Mouse (Mus musculus) embryo, embryonic 9.5 days (tissue): ENCODE data around the gene Rph3al.
A peak's percentile ranks its signal among the peaks of the same experiment; 100 is the strongest.

Experiments
- DNase-seq: peaks from one replicate; pipeline ENCODE4 v3.0.0-alpha.2; 2017; ENCODE audit errors: extremely low spot score

The Rph3al gene

DNA sequence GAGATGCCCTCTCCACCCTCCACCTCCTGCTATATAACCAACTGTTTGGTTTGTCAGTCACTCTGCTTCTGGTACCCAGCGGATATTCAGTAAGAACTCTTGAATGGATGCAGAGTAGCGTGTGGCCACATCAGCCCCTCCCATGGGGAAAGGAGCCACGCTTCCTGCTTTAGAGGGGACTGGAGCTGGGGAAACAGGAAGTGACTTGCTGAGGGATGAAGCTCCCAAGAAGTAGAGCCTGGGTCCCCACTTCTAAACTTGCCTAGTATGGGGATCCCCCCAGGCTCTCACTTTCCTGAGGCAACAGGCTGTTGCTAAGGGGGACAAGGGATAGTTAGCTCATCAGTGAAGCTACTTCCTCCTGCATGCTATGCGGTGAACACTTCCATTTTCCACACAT, 30.8 kb downstream of the Rph3al start:
- no peak for DNase-seq

DNA sequence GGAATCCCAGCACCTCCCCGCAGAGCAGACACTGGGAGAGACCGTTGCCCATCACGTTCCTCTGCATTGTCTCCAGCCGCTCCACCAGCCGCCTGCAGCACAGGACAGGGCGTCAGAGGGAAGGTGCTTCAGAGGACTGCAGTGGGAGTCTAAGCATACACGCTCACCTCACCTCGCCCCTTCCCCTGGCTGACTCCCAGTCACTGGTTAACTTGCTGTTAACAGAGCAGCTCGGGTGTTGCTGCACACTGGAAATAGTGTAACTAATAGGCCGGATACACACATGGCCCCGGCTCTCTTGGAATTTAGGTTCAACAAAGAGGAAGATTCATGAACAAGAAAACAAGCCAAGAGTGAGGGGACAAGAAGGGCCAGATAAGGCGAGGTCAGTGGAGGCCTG, 31.7 kb downstream of the Rph3al start:
- no peak for DNase-seq

DNA sequence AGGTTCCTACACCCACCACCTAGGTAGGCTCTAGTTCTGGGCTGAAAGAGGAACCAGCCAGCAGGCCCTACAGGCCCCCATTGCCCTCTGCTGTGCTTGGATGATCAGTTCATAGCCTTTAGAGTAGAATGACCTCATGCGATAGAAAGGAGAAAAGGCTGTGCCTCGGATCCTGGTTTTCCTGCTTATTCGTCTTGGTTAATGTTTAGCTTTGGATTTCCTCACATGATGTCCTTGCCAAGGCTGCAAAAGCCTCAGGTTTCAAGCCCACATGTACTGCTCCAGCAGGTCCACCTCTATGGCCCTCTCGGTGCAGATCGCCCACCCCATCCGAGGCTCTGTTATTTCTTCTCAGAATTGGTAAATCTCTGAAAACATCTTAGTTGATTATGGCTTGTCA, 33.2 kb downstream of the Rph3al start:
- no peak for DNase-seq

DNA sequence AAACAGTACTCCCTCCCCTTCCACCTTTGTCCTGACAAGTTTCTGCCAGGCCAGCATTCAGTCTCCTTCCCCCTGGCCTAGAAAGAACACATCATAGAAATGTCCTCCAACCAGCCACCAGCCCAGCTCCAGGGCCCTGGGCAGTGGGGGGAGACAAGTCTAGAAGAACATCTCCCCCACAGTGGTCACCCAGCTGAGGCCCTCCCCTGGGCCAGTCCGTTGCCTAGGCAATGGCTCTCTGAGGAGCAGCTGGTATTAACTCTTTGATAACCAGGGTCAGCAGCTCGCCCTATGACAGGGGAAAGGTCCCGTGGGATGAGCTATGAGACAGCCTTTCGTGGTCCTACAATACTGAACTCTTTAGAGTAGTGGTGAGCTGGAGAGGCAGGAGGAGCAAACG, 33.7 kb downstream of the Rph3al start:
- peak; percentile 19 for DNase-seq

DNA sequence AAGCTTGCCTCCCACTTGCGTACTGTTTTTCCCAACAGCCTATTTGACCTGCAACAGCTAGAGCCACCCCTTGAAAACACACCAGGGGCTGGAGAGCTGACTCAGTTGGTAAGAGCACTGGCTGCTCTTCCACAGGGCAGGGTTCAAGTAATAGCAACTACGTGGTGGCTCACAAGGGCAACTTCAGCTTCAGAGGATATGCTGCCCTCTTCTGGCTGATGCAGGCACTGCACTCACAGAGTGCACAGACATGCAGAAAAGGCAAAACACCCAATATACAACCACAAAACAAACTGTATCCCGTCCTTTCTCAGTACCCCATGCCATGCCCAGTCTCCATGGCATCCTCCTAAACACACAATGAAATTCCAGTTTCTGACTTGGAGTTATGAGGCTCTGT, 34.7 kb downstream of the Rph3al start:
- peak; percentile 33 for DNase-seq

DNA sequence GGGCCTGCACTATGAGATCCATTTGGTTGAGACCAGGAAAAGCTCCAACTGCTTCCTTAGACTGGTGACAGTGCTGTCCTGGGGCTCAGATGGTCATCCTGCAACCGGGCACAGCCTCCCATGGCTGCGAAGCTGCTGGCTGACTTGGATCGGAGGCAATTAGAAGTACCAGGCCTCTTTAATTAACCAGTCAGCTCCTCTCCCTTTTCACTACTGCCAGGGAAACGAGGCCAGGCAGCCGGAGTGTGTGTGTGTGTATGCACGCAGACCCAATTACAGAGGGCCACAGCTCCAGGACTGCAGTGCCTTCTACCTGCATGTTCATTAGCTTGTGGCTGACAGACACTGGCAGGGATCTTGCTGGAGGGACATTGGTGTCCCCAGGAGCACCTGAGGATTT, 36.9 kb downstream of the Rph3al start:
- DNase-seq, result no peak

DNA sequence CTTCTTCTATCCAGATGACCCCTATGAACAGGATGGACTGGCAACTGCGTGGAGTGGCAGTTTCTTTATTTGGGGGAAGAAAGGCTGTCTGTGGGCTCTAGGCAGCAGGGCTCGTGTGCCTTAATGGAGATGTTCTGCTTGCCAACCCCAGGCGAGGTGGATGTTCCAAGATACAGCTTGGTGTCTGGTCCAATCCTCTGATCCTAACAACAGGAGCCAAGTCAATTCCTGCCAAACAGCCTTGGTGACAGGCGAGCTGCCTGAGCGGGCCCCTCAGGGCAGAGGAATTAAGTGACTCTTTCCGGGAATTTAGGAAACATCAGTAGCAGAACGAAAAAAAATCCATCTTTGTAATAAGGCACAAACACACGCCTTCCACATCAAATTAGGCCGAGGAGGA, 38.6 kb downstream of the Rph3al start:
- no peak for DNase-seq

DNA sequence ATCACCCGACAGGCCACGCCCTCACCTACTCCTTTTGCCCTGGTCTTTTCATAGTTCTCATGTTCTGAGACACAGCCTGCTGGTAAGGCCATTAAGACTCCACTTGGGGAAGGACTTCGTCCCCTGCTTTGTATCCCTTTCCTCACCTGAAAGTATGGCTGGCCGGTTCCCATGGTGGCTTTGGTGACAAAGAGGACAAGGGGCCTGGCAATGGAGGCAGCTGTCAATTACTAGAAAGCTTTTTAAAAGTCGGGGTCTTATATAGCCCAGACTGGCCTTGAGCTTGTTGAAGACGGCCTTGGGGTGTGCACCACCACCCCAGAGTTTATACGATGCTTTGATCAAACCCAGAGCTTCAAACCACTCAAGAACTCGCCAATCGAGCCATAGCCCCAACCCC, 39.7 kb downstream of the Rph3al start:
- DNase-seq, result no peak

DNA sequence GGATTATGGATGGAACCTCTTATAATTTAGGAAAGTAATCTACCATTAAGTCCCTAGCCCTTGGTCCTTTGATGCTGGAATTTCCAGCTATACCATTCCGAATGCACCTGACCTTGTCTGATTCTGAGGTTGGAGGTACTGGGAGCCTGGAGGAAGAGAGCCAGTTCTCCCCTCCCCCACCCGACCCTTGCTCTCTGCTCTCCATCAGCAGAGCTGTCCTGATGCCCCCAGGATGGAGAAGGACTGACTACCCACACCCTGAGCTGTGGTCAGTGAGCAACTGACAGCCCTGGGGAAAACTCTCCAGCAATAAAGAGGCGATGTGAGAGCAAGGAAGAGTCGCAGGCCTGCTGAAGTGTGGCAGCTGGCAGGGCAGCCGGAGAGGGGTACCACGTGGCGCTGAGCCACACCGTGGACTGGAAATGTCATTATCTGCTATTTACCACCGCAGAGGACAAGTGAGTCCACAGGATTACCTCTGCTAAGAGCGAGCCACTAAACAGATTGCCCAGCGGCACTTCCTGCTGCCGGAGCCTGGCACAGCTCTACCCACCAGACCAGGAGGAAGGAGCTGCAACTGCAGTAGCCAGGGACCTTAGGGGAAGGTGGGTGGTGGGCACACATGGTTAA, 43.3 kb downstream of the Rph3al start:
- DNase-seq, result no peak

DNA sequence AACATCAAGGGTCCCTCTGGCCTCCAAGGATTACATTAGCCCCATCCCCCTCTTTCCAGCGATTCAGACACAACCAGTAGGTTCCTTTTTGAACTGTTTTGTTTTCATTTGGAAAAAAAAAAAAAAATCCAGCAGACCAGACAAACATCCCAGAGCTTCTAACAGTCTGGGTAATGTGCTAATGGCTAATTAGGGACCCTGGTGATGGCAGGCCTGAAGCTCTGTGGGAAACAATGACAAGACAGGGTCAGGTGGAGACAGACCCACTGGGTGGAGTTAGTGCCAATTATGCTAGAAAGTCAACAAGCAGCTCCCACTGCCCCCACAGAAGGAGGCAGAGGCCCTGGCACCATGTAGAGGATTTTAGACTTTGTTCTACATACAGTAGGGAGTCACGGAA, 44.3 kb downstream of the Rph3al start:
- no peak for DNase-seq

DNA sequence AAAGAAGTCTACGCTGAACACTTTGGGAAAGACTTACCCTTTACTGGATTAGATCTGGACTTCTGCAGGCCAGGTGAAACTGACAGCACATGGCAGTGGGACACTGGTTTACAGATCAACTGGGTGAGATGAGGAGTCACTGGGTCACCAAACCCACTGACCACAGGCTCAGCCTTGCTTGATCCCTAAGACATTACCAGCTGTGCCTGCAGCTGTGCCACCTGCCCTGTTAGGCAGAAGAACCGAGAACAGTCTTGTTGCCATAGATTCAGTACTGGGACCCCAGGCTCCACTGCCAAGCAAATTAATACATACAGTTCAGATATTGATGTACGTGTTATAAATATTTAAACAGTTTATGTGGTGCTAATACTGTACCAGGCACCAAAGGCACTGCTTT, 50.9 kb downstream of the Rph3al start:
- no peak for DNase-seq

DNA sequence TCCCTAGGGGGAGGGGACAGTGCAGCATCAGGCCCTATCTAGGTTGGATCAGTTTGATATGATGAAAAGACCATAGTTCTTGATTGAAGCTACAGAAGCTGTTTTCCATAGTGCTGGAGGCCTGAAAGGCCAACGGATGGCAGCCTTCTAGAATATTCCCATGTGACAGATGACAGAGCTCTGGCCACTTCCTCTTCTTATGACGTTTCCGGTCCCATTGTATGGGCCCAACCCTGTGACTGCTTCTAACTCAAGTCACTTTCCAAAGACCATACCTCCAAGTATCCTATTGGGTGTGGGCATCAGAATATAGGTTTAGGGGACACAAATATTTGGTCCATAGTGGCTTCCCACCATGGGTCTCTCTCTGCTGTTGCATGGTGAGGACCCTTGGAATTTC, 57.0 kb downstream of the Rph3al start:
- DNase-seq, result no peak

DNA sequence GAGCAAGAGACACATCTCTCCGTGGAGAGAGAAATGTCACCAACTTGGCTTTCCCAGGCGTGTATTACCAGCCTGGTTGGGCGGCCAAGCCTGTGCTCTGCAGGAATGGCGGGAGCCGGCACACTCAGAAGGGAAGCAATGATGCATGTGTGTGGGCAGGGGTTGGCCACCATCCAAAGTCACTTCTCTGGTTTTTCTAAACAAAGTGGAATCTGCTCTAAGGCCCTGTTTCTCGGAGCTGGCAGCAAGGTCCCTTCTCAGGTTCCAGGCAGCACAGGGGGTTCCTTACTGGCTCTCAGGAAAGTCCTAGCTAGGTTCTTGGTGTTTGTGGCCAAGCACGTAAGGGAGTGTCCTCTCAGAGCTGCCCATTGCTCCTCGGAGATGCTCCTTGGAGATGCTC, 58.2 kb downstream of the Rph3al start:
- no peak for DNase-seq

DNA sequence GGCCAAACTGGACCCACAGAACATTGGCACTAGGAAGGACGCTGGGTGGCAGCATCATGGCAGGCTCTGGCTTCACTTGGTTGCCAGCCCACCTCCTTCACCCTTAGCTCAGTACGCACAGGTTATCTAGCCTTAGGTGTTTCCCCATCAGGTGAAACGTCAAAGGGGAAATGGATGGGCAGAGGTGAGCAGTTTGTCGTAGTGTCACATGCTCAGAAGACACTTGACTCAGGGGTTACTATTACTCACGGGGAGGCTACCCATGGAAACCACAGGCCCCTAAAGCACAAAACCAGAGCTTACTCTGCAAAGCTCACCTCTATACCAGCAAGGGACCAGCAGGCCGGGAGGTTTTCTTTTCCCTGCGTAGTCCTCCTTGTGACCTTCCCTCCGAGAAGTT, 59.8 kb downstream of the Rph3al start:
- DNase-seq, result no peak

DNA sequence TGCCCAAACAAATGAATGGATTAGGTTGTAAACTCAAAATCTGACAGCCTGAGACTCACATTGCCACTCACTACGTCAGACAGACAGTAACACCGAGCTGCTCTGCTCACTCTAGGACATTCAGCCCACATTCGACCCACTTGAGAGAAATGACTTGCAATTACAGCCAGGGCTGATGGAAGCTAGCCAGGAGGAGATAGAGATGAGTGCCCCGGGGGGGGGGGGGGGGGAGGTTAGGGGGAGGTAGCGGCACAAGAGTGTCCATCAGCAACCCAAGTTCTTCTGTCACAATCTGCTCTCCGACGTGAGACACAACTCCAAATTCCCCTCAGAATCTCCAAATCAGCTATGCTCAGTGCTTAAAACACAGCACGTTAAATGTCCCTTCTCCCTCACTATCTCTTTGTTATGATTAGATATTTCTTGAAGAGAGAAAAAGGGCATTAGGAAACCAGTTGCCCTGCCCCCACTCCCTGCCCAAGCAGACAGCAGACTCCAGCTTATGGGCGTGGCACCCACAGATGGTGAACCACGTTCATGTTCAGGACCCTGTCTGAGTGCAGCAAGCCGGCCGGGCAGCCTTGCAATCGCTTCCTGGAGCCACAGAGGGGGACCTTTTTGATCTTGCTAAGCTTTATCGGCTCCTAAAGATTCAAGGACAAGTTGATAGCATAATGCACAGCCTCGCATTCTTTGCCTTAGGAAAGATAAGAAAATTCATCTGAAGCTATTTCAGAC, 62.0 kb downstream of the Rph3al start:
- no peak for DNase-seq

DNA sequence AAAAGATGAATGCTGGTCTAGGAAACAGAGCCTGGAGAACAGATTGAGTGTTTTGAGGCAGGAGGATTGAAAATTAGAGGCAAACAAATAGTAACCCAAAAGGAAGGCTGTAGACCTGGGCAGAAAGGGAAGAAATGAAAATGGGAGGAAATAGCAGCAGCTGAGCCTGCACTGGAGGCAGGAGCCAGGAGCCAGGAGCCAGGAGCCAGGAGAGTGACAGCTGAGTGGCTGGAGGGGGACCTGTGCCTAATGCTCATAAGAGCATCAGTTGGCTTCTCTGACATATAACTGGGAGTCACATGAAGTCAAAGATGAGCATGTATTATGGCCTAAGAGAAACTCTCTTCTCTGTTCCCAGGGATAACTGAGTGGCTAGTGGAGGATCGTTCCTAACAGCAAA, 66.5 kb downstream of the Rph3al start:
- DNase-seq, result no peak

DNA sequence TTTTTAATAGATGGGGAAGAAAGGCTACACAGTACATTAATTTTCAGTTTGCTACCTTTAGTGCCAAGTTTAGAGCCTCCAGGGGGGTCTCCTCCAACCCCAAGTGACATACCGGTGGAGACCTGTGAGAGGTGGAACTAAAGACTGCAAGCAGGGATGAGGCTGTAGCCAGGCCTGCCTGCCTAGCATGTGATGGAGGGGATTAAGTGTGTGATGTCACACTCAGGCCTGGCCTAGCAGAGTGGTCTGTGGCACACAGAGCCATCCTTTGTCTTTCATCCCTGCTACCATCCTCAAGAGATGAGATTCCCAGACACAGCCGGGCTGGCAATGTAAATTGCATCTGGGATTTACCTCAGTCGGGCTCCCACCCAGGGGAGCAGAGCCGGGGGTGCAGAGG, 67.3 kb downstream of the Rph3al start:
- no peak for DNase-seq

DNA sequence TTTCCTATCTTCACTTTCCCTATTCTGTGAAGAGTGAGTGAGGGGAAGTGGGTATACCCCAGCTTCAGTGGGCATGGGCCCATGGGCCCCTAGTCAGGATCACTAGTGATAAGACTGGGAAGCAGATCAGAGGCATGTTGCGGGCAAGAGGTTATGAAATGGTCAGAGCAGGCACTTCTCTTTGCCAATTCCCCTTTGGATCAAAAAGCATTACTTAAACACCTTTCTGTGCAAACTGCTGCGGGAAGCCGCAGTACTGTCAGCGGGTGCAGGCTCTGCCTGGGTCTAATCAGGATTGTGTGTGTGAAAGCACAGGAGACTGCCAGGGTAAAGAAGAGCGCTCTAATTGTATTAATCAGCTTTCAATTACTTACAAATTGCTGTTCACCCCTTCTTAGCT, 67.8 kb downstream of the Rph3al start:
- no peak for DNase-seq

DNA sequence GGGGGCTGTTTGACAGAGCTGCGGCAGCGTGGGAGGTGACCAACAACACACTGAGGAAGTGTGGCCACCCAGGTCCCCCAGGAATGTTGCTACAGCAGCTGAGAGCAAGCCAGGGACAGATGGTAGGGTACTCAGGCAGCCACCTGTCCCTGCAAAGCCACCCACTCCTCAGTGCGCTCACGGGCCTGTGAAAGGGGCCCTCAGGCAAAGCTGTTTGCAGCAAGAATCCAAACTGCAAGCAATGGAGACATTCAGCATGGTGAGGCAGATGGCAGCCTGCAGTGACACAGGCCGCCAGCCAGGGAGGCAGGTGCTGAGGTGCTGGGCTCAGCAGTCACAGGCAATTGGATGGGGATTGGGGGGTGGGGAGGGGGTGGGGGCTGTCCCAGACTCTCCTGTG, 68.3 kb downstream of the Rph3al start:
- no peak for DNase-seq

DNA sequence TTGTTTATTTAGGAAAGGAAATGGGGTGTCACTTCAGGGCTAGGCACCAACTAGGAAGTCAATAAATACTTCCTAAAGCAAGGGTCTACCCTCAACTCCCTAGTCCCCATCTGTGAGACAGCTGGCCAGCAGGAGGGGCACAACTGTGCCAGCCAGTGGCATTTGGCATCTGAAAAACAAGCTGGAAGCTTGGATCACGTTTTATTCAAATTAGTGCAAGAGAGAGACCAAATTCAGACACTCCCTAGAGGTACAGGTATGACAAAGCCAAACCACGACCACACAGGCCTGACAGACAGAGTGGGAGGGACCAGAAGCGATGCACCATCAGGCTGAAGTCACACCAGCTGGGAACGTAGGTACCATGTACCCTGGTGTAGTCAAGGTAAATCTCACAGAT, 71.4 kb downstream of the Rph3al start:
- no peak for DNase-seq

DNA sequence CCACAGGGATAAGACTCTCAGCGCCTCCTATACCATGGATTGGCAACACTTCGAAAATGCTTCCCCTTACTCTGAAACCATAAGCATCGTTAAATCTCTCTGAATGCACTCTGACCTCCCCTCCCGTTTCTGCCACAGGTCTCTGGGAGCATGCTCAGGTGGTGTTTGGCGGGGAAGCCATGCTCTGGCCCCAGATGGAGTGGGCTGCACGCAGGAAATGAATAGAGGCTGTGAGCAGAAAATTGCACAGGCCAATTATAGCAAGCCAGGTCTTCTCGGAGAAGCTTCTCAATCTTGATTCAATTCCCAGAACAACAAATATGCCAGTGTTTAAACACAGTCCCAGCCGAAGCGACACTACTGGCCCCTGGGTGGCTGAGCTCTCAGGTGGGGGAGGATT, 72.4 kb downstream of the Rph3al start:
- DNase-seq, result no peak

DNA sequence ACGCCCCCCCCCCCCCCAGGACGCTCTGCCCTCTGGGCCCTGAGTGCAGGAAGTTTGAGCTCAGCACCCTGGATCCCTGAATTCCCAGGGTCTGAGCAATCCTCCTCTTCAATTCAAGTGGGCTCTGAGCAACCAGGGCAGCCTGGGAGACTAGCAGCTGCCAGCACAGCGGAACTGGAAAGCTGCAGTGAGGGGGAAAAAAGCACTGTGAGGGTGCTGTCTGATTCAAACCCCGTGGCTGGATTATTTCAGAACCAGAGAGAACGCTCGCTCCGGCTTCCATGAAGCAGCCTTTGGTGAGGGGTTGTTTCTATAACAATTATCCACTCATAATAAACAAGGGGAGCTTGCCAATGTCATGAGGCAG, 73.0 kb downstream of the Rph3al start:
- no peak for DNase-seq

DNA sequence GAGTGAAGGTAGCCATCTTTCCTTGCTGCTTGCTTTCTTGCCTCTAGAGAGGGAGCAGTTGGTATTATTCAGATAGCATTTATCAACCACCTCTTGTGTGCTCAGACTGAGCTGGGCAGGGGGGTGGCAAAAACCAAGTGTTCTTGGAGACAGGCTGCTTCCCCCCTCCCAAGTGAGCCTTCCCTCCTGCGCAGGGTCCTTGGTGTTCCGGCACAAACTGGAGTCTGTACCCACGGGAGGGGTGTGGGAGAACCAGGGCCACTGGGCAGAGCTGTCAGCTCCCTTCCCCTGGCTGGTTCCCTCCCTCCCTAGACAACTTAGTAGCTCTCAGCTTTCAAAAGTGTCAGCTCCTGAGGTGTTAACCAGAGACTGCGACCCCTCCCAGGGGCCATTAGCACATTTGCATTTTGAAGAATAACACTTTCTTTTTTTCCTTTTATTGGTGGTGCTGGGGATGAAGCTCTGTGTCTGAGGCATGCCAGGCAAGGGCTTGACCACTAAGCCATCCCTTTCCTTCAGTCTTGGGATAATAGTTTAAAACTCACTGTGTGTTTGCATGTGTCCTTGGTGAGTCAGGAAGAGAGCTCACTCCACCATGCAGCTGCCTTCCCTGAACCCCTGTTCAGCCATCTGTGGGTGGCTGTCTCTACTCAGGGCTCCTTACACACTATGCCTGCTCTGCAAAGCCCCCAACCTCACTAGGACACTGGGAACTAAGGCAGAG, 73.5 kb downstream of the Rph3al start:
- no peak for DNase-seq
